Mouse (Mus musculus) CD8-positive naive resting alpha-beta T cell, adult 2 months (primary cell): ENCODE measurements around the gene Lbhd2.

Experiments
- DNase-seq, 2 experiments: peaks; one replicate each; pipeline ENCODE4 v3.0.0; 2022; ENCODE audit warnings: low read depth in 2 of 2, low spot score in 2 of 2

Lbhd2 gene

DNA sequence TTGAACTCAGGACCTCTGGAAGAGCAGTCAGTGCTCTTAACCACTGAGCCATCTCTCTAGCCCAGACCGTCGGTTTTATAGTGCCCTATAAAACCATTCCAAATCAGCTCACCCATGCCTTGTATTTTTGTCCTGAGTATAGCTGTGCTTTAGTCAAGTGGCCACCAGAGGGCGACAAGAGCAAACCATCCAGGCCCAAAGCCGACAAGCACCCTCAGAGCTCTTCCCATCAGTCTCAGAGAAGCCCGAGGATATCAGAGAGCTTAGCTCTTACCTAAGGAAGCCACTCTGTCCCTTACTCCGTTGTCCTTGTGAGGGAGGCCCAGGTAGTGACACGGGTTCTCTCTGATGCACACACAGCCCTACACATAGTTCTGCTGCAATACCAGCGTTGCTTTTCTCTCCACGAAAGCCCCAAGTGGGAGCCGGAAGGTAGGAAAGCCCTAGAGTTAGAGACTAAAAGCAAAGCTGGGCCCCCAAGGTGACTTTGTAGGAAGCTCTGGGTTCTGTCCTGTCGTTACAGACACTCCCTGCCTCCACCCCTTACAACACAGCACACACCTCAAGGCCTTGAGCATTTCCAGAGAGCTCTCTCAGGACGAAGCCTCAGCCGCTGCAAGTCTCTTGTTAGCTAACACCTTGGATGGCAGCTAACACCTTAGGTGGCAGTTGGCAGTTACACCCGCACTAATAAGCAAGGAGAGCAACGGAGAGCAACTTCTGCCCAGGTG is 5.0 kb upstream of the Lbhd2 start:
- peak in 1 of 2 experiments; percentile 31 for DNase-seq

DNA sequence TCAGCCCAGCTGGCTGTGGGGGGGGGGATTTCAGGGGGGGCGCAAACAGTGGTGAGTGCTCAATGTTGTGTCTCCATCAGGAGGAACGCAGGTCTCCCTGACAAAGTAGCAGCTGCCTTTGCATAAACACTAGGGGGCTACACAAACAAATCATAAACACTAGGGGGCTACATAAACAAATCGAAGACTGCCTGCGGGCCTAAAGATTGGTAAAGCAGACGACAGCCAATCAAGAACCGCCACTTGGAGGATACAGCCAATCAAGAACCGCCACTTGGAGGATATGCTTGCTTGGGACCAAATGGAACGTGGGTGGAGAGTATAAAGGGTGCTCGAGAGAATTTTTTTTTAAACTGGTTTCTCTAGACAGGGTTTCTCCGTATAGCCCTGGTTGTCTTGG is 1.7 kb upstream of the Lbhd2 start:
- DNase-seq, result no peak

DNA sequence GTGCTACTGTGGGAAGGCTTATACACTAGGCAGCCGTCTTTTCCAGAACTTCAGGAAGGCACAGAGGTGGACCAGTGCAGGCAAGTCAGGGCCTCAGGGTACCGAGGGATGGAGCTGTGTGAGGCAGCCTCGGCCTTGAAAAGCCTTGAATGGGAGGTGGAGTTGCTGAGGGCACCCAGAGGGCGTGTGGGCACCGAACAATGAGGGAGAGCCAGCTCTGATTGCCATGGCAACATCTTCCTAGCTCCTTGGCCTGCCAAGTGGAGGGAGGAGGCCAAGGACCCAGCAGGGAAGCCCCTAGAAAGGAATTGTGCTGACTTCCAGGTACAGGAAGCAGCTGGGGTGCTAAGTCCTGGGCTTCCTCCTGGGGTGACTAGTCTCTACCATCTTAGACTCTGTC is 3.0 kb downstream of the Lbhd2 start:
- no peak for DNase-seq

DNA sequence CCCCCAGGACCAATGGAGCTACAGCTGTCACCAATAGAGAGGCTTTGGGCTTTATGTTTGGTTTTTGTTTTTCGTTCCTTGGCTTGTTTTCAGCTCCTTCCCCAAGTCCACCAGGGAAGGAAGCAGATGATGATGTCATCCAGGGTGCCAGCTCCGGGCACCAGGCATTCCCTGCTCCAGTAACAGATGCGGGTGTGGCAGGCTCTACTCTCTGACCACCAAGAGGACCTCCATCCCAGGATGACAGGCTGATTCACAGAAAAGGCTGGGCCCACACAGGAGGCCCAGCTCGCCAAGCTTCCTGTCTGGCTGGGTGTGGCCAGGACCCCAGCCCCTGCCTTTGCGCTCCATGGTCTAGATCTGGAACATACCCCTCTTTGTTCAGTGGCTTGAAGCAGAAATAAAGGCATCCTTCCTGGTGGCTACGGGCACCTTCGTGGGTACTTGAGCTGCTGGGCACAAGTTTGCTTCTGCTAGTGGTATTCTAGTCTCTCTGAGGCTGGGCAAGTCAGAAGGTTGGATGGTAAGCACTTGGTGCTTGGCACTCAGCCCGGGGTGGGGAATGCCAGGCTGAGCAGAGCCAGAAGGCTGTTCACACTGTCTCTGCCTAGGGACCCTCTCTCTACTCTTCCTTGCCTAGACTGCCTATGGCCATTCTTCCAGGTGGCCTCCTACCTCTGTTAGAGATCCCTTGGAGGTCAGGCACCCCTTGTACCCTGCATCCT is 5.2 kb downstream of the Lbhd2 start:
- no peak for DNase-seq

DNA sequence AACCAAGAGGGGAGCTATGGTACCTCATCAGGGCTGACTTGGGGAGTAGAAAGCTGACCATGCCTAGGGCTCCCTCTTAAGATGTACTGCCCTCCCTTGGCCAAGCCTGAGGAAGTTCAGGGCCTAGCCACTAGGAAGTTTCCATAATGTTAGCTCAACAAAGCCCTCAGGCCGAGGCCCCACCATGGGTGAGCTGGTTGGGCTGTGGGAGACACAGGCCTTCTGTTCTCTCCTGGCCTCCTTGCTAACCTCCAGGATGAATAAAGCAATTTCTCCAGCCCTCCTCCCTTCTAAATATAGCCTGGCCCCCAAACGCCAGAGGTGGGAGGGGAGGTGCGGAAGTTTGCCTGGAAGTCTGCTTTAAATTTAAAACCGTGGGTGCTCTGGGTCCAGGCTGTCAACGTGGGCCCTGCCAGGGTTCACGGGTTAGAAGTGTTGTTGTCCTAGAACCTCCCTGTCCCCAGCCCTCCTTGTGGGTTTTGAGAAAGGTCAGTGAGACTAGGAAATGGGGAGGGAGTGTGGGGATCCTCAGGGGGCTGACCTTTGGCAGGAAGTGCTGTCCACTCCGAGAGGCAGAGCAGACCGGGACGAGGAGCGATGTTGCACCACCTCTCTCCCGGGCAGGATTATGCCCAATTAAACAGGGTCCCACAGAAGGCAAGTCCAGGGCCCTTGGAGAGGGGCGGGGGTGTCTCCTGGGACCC is 6.1 kb downstream of the Lbhd2 start:
- DNase-seq, result no peak

DNA sequence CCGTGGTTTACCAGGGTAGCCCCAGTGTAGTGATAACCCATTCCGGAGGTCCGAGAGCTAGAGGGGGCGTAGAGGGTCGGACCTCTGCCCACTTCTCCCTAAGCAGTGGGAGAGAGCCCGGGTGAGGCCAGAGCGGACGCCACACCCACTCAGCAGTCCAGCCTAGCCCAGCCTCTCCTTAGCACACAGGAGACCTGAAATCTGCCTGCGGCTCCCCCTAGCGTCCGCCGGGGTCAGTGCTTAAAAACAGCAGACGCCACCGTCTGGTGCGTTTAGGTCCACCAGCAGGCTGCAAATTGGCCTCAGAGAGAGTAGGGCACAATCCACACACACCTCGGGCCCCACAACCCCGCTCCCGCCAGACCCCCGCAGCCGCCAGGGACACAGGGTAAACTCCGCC is 6.7 kb downstream of the Lbhd2 start:
- peak; percentile 13 to 44 for DNase-seq

DNA sequence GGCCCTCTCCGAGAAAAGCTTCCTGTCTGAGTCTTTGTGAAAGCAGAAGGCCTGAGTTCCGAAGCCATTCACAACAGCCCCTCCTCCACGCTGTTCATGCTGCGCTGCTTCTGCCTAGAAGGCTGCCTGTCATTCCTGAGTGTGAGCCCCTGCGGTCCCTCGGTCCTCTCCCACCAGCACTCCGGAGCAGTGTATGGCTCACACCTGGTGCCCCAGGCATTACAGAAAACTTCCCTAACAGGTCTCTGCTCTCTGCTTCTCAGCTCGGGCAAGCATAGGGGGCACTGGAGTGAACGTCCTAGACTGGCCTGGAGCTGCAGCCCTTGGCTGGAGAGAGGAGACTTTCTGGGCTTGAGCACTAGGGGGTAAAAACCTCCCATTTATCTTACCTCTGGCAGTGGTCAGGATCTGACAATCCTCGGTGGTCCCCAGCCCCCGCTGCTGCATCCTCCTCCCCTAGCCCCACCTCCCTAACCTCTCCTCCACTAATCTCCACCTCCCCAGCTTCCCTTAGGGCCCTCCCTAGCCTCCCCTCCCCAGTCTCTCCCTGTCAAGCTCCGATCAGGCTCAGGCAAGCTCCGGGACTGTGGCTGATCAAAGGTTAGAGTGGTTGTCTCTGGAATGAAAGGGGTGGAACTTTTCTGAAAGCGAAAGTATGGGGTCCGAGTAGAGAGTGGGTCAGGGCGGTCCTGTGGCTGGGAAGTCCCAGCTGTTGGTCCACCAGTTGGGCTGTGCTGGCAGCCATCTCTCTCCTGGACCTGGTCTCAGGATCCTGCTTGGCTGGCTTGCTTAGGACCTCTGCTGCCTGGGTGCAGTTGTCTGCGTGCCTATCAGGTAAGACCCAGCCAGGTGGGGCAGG is 10.5 kb downstream of the Lbhd2 start, which contains the start of gene Exoc3l4:
Gene Exoc3l4, plus strand, starts transcription at position 97 of the 859 bp plus-strand sequence.
- no peak for DNase-seq

DNA sequence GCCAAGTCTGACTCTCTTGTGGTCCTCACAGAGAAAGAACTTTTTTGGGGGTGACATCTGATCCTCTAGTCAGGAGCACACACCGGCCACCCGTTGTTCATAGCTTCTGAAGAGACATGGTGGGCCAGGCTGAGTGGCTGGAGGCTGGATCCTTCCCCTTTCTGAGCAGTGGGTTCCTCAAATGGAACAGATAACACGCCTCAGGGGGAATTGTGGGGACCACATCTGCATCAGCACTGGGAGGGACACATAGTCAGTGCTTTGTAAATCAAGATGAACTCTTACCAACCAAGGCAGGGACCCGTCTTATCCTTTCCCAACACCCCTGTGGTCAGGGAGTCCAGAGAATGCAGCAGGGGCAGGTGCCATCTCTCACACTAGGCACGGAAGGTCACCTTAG is 13.3 kb downstream of the Lbhd2 start:
- no peak for DNase-seq

DNA sequence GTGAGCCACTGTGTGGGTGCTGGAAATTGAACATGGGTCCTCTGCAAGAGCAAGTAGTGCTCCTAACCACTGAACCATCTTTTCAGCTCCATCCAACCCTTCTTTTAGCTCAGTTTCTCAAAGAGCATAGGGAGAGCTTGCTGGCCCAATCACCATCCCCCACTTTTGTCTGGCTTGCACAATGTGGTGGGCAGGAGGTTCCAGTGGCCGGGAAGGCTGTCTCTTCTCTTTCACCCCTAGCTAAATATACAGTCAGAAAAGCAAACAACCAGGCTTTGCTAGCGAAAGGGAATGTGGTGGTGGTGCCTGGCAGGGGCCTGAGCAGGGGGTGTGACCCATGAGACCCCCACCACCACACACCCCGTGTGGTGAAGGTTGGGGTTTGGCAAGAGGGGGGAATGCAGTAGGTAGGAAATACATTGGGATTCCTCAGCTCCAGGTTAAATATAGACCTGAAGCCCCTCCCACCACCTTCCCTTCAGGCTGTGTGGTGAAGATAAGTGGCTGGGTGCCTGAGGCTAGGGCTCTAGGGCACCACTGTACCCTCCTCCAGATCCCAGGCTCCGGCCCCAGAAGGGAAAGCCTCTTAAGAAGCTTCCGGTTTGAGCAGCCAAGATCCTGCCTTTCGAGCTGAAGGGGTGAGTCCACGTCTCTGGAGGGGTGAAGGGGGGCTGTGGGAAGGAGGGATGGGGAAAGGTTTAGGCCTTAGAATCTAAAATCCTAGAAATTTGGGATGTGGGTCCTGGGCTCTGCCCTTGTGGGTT is 14.5 kb downstream of the Lbhd2 start:
- no peak for DNase-seq

DNA sequence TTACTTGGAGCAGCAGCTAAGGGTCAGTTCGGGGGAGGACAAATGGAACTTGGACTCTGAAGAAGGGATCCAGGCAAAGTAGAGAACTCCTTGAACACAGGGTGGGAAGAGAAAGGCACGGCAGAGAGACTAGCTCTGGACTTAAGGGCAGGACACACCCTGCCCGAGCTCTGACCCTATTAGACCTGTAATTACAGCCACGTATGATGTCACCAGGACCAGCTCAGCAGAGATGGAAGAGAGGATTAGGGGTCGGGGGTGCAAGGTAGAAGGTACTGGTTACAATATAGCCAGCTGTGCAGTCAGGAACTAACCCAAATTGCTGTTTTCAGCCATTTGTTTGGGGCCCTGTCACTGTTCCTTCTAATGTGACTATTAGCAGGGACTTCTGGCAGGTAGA is 16.2 kb downstream of the Lbhd2 start:
- DNase-seq, result no peak

DNA sequence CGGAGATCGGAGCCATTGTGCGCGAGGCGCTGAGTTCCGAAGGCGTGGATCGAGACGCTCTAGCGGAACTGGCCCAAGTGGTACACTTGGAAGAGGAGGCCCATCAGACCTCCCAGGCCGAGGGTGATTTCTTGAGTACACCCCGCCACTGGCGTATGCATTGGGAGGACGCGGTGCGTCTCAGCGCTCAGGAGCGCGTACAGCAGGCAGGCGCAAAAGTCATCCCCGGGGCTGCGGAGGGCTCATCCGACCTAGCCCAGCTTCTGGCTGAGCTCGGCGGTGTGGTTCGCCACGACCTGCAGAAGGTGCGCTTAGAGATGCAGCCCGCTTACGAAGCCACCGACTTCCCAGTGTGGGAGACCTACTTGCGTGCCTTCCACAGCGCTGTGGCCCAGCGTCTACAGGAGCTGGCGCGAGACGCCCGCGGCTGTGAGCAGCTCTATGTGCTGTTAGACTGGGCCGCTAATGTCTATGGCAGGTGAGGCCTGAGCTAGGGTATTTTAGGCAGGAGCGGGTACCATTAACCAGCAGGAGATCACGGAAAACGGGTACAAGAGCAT is 17.0 kb downstream of the Lbhd2 start:
- DNase-seq, result no peak

DNA sequence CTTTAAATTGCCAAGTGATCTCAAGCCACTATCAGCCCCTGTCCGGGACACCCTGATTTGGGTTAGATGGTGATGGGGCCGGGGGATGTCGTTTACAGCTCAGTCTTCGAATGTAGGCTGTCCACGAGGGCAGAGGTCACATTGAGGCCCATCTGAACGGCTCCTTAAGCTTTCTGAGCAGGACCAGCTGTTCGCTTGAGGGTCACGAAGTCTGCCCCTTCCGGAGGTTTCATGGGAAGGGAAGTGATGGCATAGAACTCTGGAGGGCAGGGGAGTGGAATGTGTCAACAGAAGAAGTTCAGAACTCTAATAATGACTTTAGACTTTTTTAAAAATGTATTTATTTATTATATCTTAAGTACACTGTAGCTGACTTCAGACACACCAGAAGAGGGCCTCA is 17.9 kb downstream of the Lbhd2 start:
- DNase-seq, result no peak

DNA sequence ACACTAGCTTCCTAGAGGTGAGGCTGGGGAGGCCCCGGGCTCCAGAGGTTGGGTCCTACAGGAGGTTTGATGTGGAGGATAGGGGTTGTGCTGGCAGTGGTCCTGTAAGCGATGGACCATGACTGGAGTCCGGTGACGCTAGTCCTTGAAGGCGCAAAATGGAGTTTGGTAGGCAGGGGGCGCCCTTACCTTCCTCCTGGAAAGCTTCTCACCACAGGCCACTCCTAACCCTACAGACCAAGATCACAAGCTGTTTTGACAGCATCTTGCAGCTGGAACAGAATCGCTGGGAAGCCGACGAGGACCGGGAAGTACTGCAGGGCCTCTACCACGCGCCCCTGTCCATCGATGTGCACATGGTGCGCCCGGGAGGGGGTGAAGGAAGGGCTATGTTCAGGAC is 18.6 kb downstream of the Lbhd2 start:
- DNase-seq, result peak in 1 of 2 experiments; percentile 5

DNA sequence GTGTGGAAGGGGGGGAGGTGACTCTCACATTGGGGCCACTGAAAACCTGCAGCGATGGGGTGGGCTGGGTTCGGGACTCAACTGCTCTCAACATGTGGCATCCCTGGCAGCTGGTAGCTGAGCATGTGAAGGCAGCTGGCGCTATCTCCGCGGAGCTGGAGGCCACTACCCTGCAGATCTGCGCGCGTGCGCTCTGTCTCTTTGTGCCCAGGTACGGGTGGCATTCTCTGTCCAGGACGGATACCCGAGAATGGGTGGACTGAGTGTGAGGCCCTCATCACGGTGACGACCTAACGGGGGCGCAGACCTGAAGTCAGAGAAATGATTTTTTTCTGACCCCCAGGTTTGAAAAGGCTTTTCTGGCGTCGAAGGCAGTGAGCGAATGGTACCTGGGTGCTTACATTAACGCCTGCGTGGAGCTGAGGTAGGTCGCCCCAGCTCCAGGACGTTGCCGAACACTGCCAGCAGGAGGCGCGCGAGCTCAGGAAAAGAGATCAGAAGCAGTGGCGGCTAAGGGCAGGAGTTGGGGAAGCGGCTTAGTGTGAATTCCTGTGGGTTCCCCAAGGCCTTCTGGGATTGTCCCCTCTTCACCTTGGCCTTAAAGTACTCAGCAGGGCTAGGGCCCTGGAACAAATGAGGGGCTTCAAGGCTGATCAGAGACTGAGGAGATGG is 19.3 kb downstream of the Lbhd2 start:
- DNase-seq, result peak; percentile 26 to 51

DNA sequence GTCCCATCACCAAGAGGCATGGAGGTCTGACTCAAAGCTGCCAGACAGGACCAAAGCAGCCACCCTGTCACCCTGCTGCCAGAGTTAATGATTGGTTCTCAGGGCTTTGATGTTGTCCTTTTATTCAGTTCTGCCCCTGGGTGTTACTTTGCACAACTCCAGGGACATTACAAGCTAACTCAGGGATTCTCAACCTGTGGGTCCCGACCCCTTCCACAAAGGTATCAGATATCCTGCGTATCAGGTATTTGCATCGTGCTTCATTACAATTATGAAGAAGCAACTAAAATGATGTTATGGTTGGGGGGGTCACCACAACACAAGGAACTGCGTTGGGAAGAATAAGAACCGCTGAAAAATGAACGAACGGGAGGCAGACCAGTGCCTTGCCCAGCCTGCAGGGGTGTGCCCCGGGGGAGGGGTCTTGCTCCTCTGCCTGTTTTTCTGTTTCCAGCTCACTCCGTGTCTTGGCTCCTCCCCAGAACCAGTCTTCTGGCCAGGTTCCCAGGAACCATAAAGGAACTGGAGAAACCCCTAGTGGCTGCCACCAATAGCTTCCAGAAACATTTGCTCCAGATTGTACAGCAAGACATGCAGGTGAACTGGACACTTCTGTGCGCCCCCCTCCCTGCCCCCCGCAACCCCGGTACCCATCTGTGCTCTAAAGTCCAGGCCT is 21.0 kb downstream of the Lbhd2 start:
- DNase-seq, result no peak

DNA sequence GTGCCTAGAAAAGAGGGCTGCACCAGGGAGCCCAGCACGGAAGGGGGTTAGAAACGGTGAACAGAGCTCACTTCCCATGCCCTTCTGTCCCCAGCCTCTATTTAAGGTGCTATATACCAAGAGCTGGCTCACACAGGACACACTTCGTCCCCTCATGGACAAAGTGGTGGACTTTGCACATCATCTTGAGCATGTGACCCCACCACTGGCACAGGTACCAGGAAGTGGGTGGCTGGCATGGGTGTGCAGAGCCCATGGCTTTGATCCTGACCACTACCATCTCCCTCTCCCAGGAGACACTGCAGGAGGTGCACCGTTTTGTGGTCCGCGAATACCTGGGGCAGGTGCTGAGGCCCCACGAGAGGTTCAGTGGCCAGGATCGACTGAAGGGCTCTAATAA is 21.8 kb downstream of the Lbhd2 start:
- DNase-seq, result no peak

DNA sequence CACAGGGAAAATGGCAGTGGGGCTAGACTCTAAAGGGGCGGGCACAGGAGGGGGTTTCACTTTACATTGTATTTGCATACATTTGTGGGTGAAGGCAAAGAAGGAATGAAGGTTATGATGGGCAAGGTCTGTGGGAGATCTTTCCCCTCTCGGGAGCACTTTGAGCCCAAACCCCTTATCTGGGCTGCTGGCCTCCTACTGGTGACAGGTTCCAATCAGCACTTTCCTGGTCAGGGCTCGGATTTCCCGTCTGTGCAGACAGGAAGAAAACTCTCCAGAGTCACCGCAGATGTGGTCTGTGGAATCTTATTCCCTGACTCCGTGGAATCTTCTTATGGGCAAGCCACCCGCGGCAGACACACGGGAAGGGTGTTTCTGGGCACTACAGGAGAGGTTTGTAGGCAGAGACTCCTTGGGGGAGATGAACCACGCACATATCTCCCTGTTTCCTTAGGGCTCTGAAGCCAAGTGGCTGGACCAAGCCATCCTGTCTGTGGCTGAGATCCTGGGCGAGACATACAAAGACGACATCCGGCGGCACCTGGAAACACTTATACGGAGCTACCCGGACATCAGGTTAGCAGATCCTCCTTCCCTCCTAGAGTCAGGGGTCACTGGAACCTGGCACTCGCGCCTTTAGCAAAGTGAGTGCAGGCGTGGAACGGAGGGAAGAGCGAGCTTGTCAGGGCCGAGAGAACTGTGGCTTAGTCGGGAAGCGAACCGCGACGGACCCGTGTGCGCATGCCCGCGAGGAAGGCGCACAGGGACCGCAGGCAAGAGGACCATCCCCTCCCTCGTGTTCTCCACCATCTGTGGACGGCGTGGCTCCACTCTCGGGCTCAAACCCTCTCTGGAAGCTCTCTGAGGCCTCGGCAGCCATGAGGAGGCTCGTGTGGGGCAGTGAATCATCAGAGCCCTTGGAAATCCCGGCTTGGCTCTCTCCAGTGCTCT is 22.6 kb downstream of the Lbhd2 start:
- no peak for DNase-seq
